Mouse (Mus musculus) forebrain, embryonic 13.5 days (tissue): ENCODE measurements around the gene Cacng4. TPM values are rescaled to one million over a fixed set of nuclear protein-coding genes. Genes with fewer than 3 reads are reported as not detected.

Experiments
- ATAC-seq: fragments of 200-750 bp; cut with Nextera tagmentation; 2 replicates; pipeline ENCODE4 v1.8.0; 2017
- H3K27ac ChIP-seq: fragments of 300-500 bp; sonication (generic); 2 replicates; pipeline ENCODE4 v1.5.1; 2015; ENCODE audit warnings: inconsistent platforms, mild to moderate bottlenecking, moderate library complexity
- H3K27me3 ChIP-seq: fragments of 300-500 bp; sonication (generic); 2 replicates; pipeline ENCODE4 v1.6.1; 2015; ENCODE audit warnings: mild to moderate bottlenecking, inconsistent platforms
- H3K36me3 ChIP-seq: fragments of 300-500 bp; sonication (generic); 2 replicates; pipeline ENCODE4 v1.6.1; 2015; ENCODE audit warnings: mild to moderate bottlenecking, inconsistent platforms; ENCODE audit not compliant: poor library complexity, severe bottlenecking
- H3K4me1 ChIP-seq: fragments of 300-500 bp; sonication (generic); 2 replicates; pipeline ENCODE4 v1.6.1; 2015; ENCODE audit warnings: inconsistent platforms
- H3K4me2 ChIP-seq: fragments of 300-500 bp; sonication (generic); 2 replicates; pipeline ENCODE4 v1.6.1; 2015; ENCODE audit warnings: inconsistent platforms, mild to moderate bottlenecking, moderate library complexity
- H3K4me3 ChIP-seq: fragments of 300-500 bp; sonication (generic); 2 replicates; pipeline ENCODE4 v1.5.1; 2015; ENCODE audit warnings: mild to moderate bottlenecking, inconsistent platforms
- H3K9ac ChIP-seq: fragments of 300-500 bp; sonication (generic); 2 replicates; pipeline ENCODE4 v1.6.1; 2015; ENCODE audit warnings: mild to moderate bottlenecking, inconsistent platforms
- H3K9me3 ChIP-seq: fragments of 300-500 bp; sonication (generic); replicated peaks from 2 replicates; pipeline ENCODE4 v1.6.1; 2016; ENCODE audit warnings: inconsistent platforms
- WGBS: fragments of 180-500 bp; shearing (Covaris S2); methylation state at CpG from one replicate; pipeline ENCODE4 v1.1.7; 2015; 5-methylcytosine and 5-hydroxymethylcytosine counted together
- polyA plus RNA-seq: library from polyadenylated mRNA; unstranded; fragments of >200 nt; fragmentation: Nextera tagmentation; extraction: Ambion mirVana; gene quantifications from 2 replicates; pipeline ENCODE4 v1.2.1, GENCODE M21; 2015

Cacng4 gene
- polyA plus RNA-seq, 1 experiment from 2014 or later: 23.1 TPM

DNA sequence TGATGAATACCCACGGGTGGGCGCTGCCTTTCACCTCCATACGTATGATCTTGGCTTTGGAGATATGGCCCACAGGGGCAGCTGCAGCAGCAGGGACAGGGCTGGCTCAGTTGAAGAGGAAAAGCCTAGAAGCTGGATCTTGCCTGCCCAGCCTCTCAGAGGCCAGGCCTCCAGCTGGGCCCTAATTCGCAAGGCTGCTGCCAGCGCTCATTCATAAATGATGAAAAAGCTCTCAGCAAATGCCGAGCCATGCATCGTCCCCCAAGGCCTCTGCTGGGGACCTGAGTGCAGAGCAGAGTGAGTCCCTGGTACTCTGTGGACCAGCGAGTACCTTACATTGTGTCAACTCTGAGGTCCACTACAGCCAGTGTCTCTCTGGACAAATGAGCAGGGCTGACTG, 26.0 kb downstream of the Cacng4 start:
- Histone ChIP-seq H3K4me2 (no peak overlapping the region), H3K4me3 (no peak overlapping the region), H3K9me3 (no peaks in the 10 kb centered on the region), H3K36me3 (0 out of 2 replicates have a peak, but pooled peaks cover 3% of the 10 kb centered on the region), H3K4me1 (peaks cover 63% of the 10 kb centered on the region), H3K9ac (no peak overlapping the region), H3K27ac (peak overlapping the region; percentile 11; the same call in 1 of the 2 replicates), H3K27me3 (no peaks in the 10 kb centered on the region)
- WGBS: 33% methylated on average over 8 of the region's 8 CpGs
- 0 out of 2 replicates have a peak, but pooled peaks have one; percentile 28 for ATAC-seq

DNA sequence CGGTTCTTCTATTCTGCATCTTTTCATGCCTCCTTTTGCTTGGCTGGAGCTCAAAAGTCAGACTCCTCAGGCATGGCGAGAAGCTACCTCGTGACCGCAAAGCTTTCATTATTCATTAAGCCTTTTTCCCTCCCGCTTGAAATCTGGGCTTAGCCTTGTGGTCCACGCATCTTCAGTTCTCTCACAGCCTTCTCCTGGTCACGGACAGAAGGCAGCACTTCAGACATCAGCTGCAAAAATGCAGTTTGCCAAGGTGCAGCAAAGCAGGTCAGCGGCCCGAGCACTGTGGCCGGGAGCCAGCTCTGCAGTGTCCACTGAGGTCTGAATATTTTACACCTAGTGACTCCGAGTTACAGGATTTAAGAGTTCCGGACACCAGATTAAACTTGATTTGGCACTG, 27.4 kb downstream of the Cacng4 start:
- no peak overlapping the region for H3K27ac ChIP-seq
- no peak for ATAC-seq
- no peak overlapping the region for H3K4me3 ChIP-seq
- H3K27me3 ChIP-seq: no peaks in the 10 kb centered on the region
- H3K4me2 ChIP-seq: no peak overlapping the region
- WGBS: 44% methylated on average over 12 of the region's 12 CpGs
- H3K4me1 ChIP-seq: peaks cover 63% of the 10 kb centered on the region
- H3K9me3 ChIP-seq: no peaks in the 10 kb centered on the region
- no peak overlapping the region; the same call in 1 of the 2 replicates for H3K9ac ChIP-seq
- 0 out of 2 replicates have a peak, but pooled peaks cover 3% of the 10 kb centered on the region for H3K36me3 ChIP-seq

DNA sequence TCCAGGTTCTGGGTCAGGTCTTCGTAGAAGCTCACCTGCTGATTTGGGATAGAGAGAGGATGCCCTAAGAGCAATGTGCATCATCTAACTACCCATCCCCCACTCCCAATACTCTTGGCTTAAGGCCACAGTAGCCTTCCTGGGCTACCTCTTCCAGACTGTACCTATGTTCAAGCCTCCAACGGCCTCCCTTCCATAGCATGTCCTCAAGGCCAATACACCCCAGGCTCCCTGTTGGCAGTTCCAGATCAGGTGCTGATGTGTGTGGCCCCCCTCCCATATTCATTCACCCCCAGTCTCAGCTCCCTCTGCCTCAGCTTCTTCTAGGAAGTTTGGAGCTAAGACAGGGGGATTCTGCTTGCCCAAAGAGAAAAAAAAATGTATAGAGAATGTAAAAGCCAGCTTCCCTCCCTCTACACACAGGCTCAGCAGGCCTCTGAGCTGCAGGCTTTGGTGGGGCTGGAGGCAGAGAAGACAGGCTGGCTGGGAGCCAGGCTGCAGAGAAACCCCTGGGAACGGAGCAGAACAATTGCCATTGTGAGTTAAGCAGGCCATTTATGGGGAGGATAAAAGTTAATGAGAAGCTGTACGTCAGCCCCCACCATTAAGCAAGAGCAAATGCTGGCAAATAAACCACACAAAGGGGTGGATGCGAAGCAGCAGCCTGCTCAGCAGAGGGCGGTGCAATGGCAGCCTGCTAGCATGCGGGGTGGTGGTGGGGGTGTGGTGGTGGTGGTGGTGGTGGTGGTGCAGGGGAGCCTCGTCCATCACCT, 31.5 kb downstream of the Cacng4 start:
- peak; percentile 89 for ATAC-seq
- 7% methylated on average over 8 of the region's 8 CpGs for WGBS
- Histone ChIP-seq H3K36me3 (peaks cover under 1% of the 10 kb centered on the region; the same call in 1 of the 2 replicates), H3K9ac (0 out of 2 replicates have a peak overlapping the region, but pooled peaks have one; percentile 5), H3K4me2 (peak overlapping the region; percentile 33), H3K27ac (peak overlapping the region; percentile 87), H3K4me1 (peaks cover 70% of the 10 kb centered on the region), H3K9me3 (no peaks in the 10 kb centered on the region), H3K27me3 (no peaks in the 10 kb centered on the region), H3K4me3 (no peak overlapping the region)

DNA sequence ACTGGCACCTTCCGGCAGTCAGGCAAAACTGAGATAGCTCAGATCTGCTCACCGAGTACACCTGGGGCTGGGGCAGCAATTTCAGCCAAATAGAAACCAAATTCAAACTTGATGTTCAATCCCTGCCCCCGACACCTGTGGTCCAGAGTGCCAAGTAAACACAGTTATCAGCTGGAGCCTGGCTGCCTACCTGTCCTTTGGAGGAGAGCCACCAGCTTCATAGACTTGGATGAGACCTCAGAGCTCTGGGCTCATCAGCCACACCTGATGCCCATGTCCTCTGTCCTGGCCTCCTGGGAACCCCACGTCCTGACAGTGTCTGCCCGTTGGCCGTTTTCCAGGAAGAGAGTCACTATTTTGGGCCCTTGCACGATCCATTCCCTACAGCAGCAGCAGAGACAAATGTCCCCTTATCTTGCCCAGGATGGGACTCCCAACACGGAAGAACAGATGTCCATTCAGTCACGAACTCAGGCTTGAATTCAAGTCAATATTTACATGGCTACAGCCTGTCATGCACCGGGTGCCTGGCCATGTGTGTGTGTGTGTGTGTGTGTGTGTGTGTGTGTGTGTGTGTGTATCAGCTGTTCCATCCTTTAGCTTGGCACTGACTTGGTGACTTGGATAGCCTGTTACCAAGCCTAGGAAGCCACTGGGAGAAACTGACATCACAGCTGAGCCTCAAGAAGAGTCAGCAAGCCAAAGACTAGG, 32.4 kb downstream of the Cacng4 start:
- Histone ChIP-seq H3K27ac (peak overlapping the region; percentile 87; the same call in 1 of the 2 replicates), H3K9ac (no peak overlapping the region), H3K4me2 (no peak overlapping the region), H3K27me3 (no peaks in the 10 kb centered on the region), H3K9me3 (no peaks in the 10 kb centered on the region), H3K36me3 (peaks cover 6% of the 10 kb centered on the region; the same call in 1 of the 2 replicates), H3K4me1 (peaks cover 63% of the 10 kb centered on the region), H3K4me3 (no peak overlapping the region)
- ATAC-seq: no peak
- WGBS: 74% methylated on average over 10 of the region's 10 CpGs

DNA sequence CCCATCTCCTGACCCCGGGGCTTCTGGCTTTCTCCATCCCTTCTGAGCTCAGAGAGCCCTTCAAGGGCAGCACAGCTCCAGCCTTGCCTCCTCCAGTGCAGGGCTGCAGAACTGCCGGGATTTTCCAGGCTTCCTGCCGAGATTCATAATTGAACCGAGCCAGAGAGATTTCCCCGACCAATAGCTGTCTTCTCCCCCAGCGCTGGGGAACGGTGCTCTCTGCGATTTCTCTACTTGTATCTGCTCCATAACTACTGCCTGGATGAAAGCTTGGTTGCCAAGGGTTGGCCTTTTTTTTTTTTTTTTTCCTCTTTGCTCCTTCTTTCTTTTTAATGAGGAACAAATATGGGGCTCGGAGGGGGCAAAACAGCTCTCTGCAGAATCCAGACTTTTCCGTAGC, 34.4 kb downstream of the Cacng4 start:
- Histone ChIP-seq H3K27me3 (no peaks in the 10 kb centered on the region), H3K27ac (0 out of 2 replicates have a peak overlapping the region, but pooled peaks have one; percentile 16), H3K9ac (no peak overlapping the region), H3K4me1 (peaks cover 61% of the 10 kb centered on the region), H3K4me3 (no peak overlapping the region), H3K36me3 (peaks cover 6% of the 10 kb centered on the region; the same call in 1 of the 2 replicates), H3K4me2 (peak overlapping the region; percentile 17), H3K9me3 (no peaks in the 10 kb centered on the region)
- WGBS: 14% methylated on average over 10 of the region's 10 CpGs
- ATAC-seq: no peak

DNA sequence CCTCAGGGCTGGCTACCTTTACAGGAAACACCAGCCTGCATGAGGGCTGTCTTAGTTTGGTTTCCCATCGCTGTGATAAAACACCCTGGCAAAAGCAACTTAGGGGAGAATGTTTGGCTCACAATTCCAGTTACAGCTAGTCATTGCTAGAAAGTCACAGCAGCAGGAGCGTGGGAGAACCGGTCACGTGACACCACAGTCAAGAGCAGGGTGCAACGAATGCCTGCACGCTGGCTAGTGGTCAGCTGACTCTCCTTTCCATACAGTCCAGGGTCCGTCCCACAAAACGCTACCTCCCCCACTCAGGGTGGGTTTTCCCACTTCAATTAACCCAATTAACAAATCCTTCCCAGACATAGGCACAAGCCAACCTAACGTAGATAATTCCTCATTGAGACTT, 34.8 kb downstream of the Cacng4 start:
- ATAC-seq: no peak
- Histone ChIP-seq H3K9me3 (no peaks in the 10 kb centered on the region), H3K4me2 (peak overlapping the region; percentile 17), H3K27me3 (no peaks in the 10 kb centered on the region), H3K36me3 (peaks cover 6% of the 10 kb centered on the region; the same call in 1 of the 2 replicates), H3K4me1 (peaks cover 58% of the 10 kb centered on the region), H3K27ac (0 out of 2 replicates have a peak overlapping the region, but pooled peaks have one; percentile 16), H3K9ac (no peak overlapping the region), H3K4me3 (no peak overlapping the region)
- 48% methylated on average over 9 of the region's 9 CpGs for WGBS

DNA sequence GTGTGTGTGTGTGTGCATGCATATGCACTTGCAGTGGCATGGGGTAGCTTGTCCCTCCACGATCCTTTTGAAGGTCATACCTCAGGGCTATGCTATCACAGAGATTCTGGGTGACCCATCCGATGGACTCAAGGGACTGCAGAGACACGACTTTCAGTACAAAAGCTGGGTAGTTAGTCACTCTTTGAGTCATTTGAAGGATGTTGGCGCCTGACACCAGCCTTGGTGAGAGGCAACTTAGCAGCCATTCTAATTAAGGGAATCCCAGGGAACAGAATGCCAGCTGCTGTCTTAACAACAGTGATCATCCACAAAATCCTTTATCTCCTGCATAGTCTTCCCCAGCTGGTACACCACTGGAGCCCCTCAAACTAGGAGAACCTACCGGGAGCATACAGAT, 45.2 kb downstream of the Cacng4 start:
- no peaks in the 10 kb centered on the region for H3K9me3 ChIP-seq
- H3K4me1 ChIP-seq: peaks cover 8% of the 10 kb centered on the region; the same call in 1 of the 2 replicates
- H3K9ac ChIP-seq: no peak overlapping the region
- WGBS: 78% methylated on average over 5 of the region's 5 CpGs
- H3K27me3 ChIP-seq: no peaks in the 10 kb centered on the region
- no peaks in the 10 kb centered on the region for H3K36me3 ChIP-seq
- no peak overlapping the region for H3K4me2 ChIP-seq
- H3K27ac ChIP-seq: no peak overlapping the region
- no peak overlapping the region for H3K4me3 ChIP-seq
- no peak for ATAC-seq

DNA sequence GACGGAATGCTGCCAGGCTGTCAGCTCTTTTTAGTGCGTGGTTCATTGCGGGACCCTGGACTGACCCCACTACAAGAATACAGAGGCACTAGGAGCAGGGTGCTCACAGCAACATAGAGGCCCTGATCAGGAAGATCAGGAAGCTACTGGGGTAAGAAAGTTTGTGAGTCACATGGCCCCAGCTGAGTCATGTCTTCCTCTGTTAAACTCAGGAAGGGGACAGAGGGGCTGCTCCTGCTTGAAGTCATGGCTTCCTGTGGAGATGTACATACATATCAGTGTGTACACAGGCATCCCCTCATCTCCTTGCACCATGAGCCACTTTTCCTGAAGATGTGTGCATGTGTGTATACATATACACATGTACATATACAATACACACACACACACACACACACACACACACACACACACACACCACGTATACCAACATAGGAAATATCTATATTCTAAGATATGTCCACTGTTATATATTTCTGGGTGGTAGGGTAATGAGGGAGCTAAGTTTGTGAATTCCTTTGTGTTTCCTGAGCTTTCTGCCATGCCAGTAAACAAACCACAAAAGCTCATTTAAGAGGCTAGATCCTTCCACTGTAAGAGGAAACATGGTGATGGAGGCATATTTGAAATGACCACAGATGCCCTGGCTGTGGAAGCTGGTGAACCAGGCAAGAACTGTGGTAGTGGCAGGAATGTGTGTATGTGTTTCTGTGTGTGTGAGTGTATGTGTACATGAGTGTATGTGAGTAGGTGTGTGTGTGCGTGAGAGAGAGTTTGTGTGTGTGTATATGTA, 45.9 kb downstream of the Cacng4 start:
- Histone ChIP-seq H3K4me2 (no peak overlapping the region), H3K4me3 (no peak overlapping the region), H3K9ac (no peak overlapping the region), H3K27ac (no peak overlapping the region), H3K4me1 (peaks cover 3% of the 10 kb centered on the region; the same call in 1 of the 2 replicates), H3K36me3 (no peaks in the 10 kb centered on the region), H3K27me3 (no peaks in the 10 kb centered on the region), H3K9me3 (no peaks in the 10 kb centered on the region)
- WGBS: 91% methylated on average over 5 of the region's 5 CpGs
- ATAC-seq: no peak

DNA sequence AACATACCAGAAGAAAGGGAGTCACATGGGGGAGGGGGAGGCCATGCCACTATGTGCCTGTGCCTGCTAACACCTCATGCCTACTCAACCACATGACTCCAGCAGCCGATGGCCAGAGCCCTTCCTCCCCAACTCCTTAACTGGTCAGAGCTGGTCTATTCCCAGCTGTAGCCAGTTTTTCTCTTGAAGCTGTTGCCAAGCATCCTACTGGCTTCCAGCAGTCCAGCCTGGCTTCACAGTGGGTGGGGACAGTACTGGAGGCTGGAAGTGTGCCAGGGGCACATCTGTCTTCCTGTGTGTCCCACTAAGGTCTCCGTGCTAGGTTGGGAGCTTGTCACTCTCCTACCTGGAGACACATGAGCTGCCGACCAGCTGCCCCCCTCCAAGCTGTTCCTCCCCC, 51.3 kb downstream of the Cacng4 start:
- Histone ChIP-seq H3K4me3 (no peak overlapping the region), H3K27me3 (no peaks in the 10 kb centered on the region), H3K9ac (no peak overlapping the region), H3K9me3 (no peaks in the 10 kb centered on the region), H3K27ac (no peak overlapping the region), H3K4me1 (peaks cover 28% of the 10 kb centered on the region), H3K36me3 (peaks cover 31% of the 10 kb centered on the region), H3K4me2 (no peak overlapping the region)
- 57% methylated on average over 3 of the region's 3 CpGs for WGBS
- ATAC-seq: no peak

DNA sequence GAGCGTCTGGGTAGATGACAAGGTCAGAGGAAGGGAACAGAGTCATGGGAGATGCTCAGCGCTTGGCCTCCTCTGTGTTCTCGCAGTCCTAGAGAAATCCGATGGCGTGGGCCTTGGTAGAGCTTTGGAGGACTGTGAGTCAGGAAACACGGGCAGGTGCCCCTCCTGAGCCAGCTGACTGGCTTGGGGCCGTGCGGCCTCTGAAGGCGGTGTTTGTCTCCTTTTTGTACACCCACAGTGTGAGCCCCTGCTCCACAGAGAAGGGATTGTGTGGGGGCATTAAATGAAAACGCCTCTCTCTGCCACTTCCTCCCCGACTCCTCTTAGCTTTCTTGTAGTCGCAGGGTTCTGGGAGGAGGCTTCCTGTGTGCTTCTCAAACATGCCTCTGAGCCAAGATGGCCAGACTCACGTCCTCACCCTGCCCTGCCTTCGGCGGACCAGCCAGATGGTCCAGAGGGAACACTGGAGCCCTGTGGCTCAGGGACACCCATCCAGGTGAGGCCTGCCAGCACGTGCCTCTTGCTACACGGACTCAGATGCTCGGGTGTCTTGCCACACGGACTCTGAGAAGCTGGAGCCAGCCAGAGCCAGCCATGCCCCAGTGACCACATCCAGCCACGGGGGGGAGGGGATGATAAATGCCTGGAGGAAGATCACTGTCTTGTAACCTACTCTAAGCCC, 55.8 kb downstream of the Cacng4 start:
- Histone ChIP-seq H3K4me1 (peaks cover 28% of the 10 kb centered on the region), H3K27me3 (no peaks in the 10 kb centered on the region), H3K36me3 (peaks cover 75% of the 10 kb centered on the region), H3K4me3 (no peak overlapping the region), H3K9ac (no peak overlapping the region), H3K27ac (no peak overlapping the region), H3K9me3 (no peaks in the 10 kb centered on the region), H3K4me2 (no peak overlapping the region)
- no peak for ATAC-seq
- 87% methylated on average over 20 of the region's 20 CpGs for WGBS

DNA sequence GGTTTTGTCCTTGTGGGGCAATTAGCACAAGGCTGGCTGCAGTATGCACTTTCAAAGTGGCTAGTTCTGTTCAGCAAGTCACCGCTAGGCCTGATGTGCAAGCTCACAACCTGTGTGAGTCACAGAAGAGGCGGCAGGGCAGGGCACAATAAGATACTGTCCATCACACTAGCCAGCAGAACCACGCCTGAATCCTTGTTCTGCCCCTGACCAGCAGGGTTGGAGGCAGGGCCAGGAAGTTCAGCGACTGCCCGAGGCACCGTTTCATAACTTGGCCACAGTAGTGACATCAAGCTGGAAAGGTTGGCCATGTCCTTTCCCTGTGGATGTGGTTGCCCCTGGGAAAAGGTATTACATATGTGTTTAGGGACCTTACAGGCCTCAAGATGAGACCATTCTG, 56.5 kb downstream of the Cacng4 start:
- 91% methylated on average over 6 of the region's 6 CpGs for WGBS
- Histone ChIP-seq H3K4me3 (no peak overlapping the region), H3K36me3 (peaks cover 81% of the 10 kb centered on the region)

More for the DNA sequence above, 56.5 kb downstream of the Cacng4 start:
- H3K27ac ChIP-seq: no peak overlapping the region
- peaks cover 22% of the 10 kb centered on the region for H3K4me1 ChIP-seq
- ATAC-seq: no peak
- H3K27me3 ChIP-seq: no peaks in the 10 kb centered on the region
- H3K9ac ChIP-seq: no peak overlapping the region
- H3K9me3 ChIP-seq: no peaks in the 10 kb centered on the region
- no peak overlapping the region for H3K4me2 ChIP-seq
